Mouse (Mus musculus) lung, postnatal 0 days (tissue): Measurements from ENCODE around the gene Serpinf2. TPM values are rescaled to one million over a fixed set of nuclear protein-coding genes. Genes with fewer than 3 reads are reported as not detected.
A peak's percentile ranks its signal among the peaks of the same experiment; 100 is the strongest.

ENCODE experiments used
- ATAC-seq: fragments of 200-750 bp; cut with Nextera tagmentation; 2 replicates; pipeline ENCODE4 v1.8.0; 2017; ENCODE audit warnings: moderate library complexity
- DNase-seq: peaks from one replicate; pipeline ENCODE4 v3.0.0-alpha.2; 2016; ENCODE audit warnings: low spot score
- H3K27ac ChIP-seq: fragments of 300-500 bp; sonication (generic); 2 replicates; pipeline ENCODE4 v1.5.1; 2014; ENCODE audit warnings: antibody characterized with exemption, mild to moderate bottlenecking, low read length, mixed read lengths
- H3K27me3 ChIP-seq: fragments of 300-500 bp; sonication (generic); replicated peaks from 2 replicates; pipeline ENCODE4 v1.6.1; 2014; ENCODE audit warnings: low read length, mixed read lengths; ENCODE audit not compliant: insufficient read depth
- H3K36me3 ChIP-seq: fragments of 300-500 bp; sonication (generic); 2 replicates; pipeline ENCODE4 v1.6.1; 2014; ENCODE audit warnings: low read length, mixed read lengths; ENCODE audit not compliant: insufficient read depth
- H3K4me1 ChIP-seq: fragments of 300-500 bp; sonication (generic); 2 replicates; pipeline ENCODE4 v1.6.1; 2014; ENCODE audit warnings: antibody characterized with exemption, low read depth, low read length, mixed read lengths; ENCODE audit not compliant: insufficient read depth
- H3K4me2 ChIP-seq: fragments of 300-500 bp; sonication (generic); replicated peaks from 2 replicates; pipeline ENCODE4 v1.6.1; 2014; ENCODE audit warnings: low read depth, mild to moderate bottlenecking, low read length, moderate library complexity, mixed read lengths
- H3K4me3 ChIP-seq: fragments of 300-500 bp; sonication (generic); 2 replicates; pipeline ENCODE4 v1.5.1; 2014; ENCODE audit warnings: low read depth, low read length
- H3K9ac ChIP-seq: fragments of 300-500 bp; sonication (generic); replicated peaks from 2 replicates; pipeline ENCODE4 v1.6.1; 2014; ENCODE audit warnings: low read depth, mild to moderate bottlenecking
- H3K9me3 ChIP-seq: fragments of 300-500 bp; sonication (generic); 2 replicates; pipeline ENCODE4 v1.6.1; 2016; ENCODE audit warnings: low read length, mixed read lengths
- CTCF ChIP-seq: IDR thresholded peaks from 2 replicates; pipeline ENCODE4 v1.5.1; 2016; ENCODE audit warnings: antibody characterized with exemption, mild to moderate bottlenecking
- EP300 ChIP-seq: IDR thresholded peaks from 2 replicates; pipeline ENCODE4 v1.6.1; 2016; ENCODE audit warnings: antibody characterized with exemption, mild to moderate bottlenecking, control low read depth
- WGBS: fragments of 180-500 bp; shearing (Covaris S2); extraction: QIAGEN DNeasy Blood & Tissue Kit; methylation state at CpG from one replicate; pipeline ENCODE4 v1.1.7; 2014; 5-methylcytosine and 5-hydroxymethylcytosine counted together
- polyA plus RNA-seq: library from polyadenylated mRNA; unstranded; fragments of >200 nt; fragmentation: Nextera tagmentation; extraction: Ambion mirVana; gene quantifications from 2 replicates; pipeline ENCODE4 v1.2.1, GENCODE M21; 2015

Gene Serpinf2
- polyA plus RNA-seq, 1 experiment from 2014 or later: 0.19 TPM

GRCm38 (mm10) chr11:75470675-75471074 lies 31.3 kb upstream of the Serpinf2 start:
- peaks cover 2% of the 10 kb centered on the region for H3K36me3 ChIP-seq
- H3K9me3 ChIP-seq: no peaks in the 10 kb centered on the region
- no peaks in the 10 kb centered on the region for H3K27me3 ChIP-seq
- TF ChIP-seq EP300 (no peak), CTCF (no peak)
- ATAC-seq (no peak), DNase-seq (no peak)
- 71% methylated on average over 3 of the region's 3 CpGs for WGBS
- no peak overlapping the region for H3K4me3 ChIP-seq
- H3K27ac ChIP-seq: no peak overlapping the region
- no peak overlapping the region for H3K4me2 ChIP-seq
- no peaks in the 10 kb centered on the region for H3K4me1 ChIP-seq
- H3K9ac ChIP-seq: no peak overlapping the region

DNA sequence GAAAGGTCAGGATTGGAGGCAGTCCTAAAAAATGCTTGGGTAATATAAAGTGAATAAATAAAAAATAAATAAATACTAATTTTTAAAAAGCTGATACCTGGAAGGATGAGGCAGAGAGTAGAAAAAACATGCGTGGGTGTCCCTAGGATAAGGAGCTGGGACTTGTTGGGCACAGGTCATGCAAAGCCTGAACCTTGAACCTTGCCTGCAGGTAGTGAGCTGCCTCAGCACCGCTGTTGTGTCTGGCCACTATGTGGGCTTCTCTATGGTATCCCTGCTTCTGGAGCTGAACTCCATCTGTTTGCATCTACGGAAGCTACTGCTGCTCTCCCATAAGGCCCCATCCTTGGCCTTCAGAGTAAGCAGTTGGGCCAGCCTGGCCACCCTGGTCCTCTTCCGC lies 29.9 kb upstream of the Serpinf2 start:
- TF ChIP-seq EP300 (no peak), CTCF (no peak)
- H3K4me1 ChIP-seq: no peaks in the 10 kb centered on the region
- no peak overlapping the region for H3K4me3 ChIP-seq
- no peak overlapping the region for H3K27ac ChIP-seq
- ATAC-seq (no peak), DNase-seq (no peak)
- WGBS: 95% methylated on average over 4 of the region's 4 CpGs
- H3K36me3 ChIP-seq: peaks cover 13% of the 10 kb centered on the region
- no peaks in the 10 kb centered on the region for H3K9me3 ChIP-seq
- H3K9ac ChIP-seq: no peak overlapping the region
- H3K27me3 ChIP-seq: no peaks in the 10 kb centered on the region
- H3K4me2 ChIP-seq: no peak overlapping the region

DNA sequence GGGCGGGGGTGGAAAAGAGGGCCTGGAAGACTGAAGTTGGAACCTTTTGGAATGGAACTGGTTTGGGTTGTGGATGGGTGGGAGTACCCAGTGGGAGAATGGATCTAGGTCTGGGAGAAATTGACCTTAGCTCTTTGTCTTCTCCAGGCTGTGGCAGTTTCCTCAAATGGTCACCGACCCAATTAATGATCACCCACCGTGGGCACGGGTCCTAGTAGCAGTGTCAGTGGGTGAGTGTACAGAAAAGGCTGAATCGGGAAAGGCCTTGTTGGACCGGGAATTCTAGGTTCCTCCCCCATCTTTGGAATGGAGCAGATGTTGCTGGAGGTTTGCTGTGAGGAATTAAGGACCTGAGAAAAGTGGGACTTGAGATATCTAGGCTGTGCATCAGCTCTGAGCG lies 29.0 kb upstream of the Serpinf2 start:
- WGBS: 63% methylated on average over 7 of the region's 7 CpGs
- peak overlapping the region; percentile 43 for H3K9ac ChIP-seq
- no peaks in the 10 kb centered on the region for H3K9me3 ChIP-seq
- H3K27me3 ChIP-seq: no peaks in the 10 kb centered on the region
- ATAC-seq (no peak), DNase-seq (no peak)
- H3K36me3 ChIP-seq: peaks cover 13% of the 10 kb centered on the region
- no peaks in the 10 kb centered on the region for H3K4me1 ChIP-seq
- TF ChIP-seq EP300 (no peak), CTCF (no peak)
- H3K4me3 ChIP-seq: peak overlapping the region; percentile 40
- H3K4me2 ChIP-seq: peak overlapping the region; percentile 68
- H3K27ac ChIP-seq: no peak overlapping the region

- peak overlapping the region; percentile 68 for H3K4me2 ChIP-seq
- WGBS: 15% methylated on average over 19 of the region's 19 CpGs
- DNase-seq: peak; percentile 75
- H3K4me1 ChIP-seq: no peaks in the 10 kb centered on the region
- TF ChIP-seq EP300: no peak
- peak; percentile 36 for TF ChIP-seq CTCF
- peak; percentile 56 for ATAC-seq
- H3K36me3 ChIP-seq: peaks cover 13% of the 10 kb centered on the region
- H3K9me3 ChIP-seq: no peaks in the 10 kb centered on the region
- no peaks in the 10 kb centered on the region for H3K27me3 ChIP-seq
- no peak overlapping the region for H3K27ac ChIP-seq
- H3K4me3 ChIP-seq: peak overlapping the region; percentile 40
- H3K9ac ChIP-seq: peak overlapping the region; percentile 43
These were observed 28.3 kb upstream of the Serpinf2 start for GRCm38 (mm10) chr11:75467512-75468215.

DNA sequence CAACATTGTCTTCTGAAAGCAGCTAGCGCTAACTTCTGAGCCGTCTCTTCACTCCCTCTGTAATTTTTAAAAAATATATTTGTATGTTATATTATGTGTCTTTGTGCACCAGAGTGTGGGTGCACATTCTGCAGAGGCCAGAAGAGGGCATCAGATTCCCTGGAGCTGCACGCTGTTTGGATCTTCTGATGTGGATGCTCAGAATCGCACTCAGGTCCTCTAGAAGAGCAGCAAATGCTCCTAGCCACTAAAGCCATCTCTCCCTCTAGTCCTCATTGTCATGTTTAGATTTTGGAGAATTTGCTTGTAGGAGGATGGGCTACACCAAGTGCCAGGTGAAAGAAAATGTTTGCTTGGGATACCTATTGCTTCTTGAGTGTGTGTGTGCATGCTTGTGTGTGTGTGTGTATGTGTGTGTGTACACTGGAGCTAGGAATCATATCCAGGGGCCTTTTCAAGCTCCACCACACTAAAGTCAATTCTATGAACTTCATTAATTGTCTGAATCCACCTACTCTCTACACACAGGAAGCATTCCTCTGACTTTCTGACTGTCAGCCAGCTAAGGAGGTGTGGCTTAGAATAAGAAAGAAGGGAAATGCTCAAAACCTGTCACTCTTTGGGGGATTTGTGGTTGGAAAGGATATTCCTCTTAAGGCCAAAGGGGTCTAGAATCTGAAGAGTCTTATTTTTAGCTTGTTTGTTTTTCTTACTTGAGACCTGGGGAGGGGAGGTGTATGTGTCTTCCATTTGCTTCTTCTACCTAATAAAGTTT lies 27.5 kb upstream of the Serpinf2 start:
- H3K36me3 ChIP-seq: peaks cover 13% of the 10 kb centered on the region
- TF ChIP-seq EP300 (no peak), CTCF (peak; percentile 34)
- no peak overlapping the region for H3K4me3 ChIP-seq
- no peak overlapping the region for H3K27ac ChIP-seq
- H3K27me3 ChIP-seq: no peaks in the 10 kb centered on the region
- H3K4me2 ChIP-seq: peak overlapping the region; percentile 68; the same call in 1 of the 2 replicates
- ATAC-seq (no peak), DNase-seq (no peak)
- H3K4me1 ChIP-seq: no peaks in the 10 kb centered on the region
- H3K9me3 ChIP-seq: no peaks in the 10 kb centered on the region
- no peak overlapping the region for H3K9ac ChIP-seq
- WGBS: 96% methylated on average over 4 of the region's 4 CpGs

DNA sequence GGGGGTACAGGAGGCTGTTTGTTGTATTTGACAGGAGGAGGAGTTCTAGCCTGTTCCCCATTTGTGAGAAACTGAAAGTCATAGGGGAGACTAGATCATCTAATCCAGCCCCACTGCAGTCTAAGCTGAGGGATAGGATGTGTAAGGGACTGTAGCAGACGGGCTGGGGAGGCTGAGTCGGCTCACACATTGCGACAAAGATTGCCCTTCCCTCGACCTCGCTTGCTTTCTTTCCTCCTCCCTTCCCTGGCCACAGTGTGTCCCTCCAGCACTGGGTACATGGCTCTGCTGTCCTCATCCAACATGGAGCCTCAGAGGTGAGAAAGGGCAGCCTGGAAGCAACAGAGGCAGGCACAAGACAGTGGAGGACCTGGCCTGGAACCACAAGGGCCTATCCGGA lies 25.7 kb upstream of the Serpinf2 start:
- Histone ChIP-seq H3K9ac (no peak overlapping the region), H3K27ac (no peak overlapping the region), H3K4me1 (peaks cover 1% of the 10 kb centered on the region; the same call in 1 of the 2 replicates), H3K9me3 (no peaks in the 10 kb centered on the region), H3K36me3 (peaks cover 13% of the 10 kb centered on the region), H3K4me2 (no peak overlapping the region), H3K4me3 (no peak overlapping the region), H3K27me3 (no peaks in the 10 kb centered on the region)
- DNase-seq: no peak
- no peak for TF ChIP-seq EP300
- TF ChIP-seq CTCF: no peak
- ATAC-seq: no peak
- 81% methylated on average over 6 of the region's 6 CpGs for WGBS
